Mouse (Mus musculus) intestine, embryonic 16.5 days (tissue): ENCODE results near the gene Fam129b. TPM values are rescaled to one million over a fixed set of nuclear protein-coding genes. Genes with fewer than 3 reads are reported as not detected.

Source experiments
- ATAC-seq: fragments of 200-750 bp; cut with Nextera tagmentation; 2 replicates; pipeline ENCODE4 v1.8.0; 2017; ENCODE audit warnings: moderate TSS enrichment, moderate library complexity
- H3K27ac ChIP-seq: fragments of 300-500 bp; sonication (generic); 2 replicates; pipeline ENCODE4 v1.5.1; 2014; ENCODE audit warnings: mild to moderate bottlenecking, low read length
- H3K27me3 ChIP-seq: fragments of 300-500 bp; sonication (generic); replicated peaks from 2 replicates; pipeline ENCODE4 v1.6.1; 2014; ENCODE audit warnings: low read length, control low read depth, mixed read lengths; ENCODE audit not compliant: control insufficient read depth, insufficient read depth
- H3K36me3 ChIP-seq: fragments of 300-500 bp; sonication (generic); 2 replicates; pipeline ENCODE4 v1.6.1; 2014; ENCODE audit warnings: low read length, control low read depth; ENCODE audit not compliant: control insufficient read depth, insufficient read depth
- H3K4me1 ChIP-seq: fragments of 300-500 bp; sonication (generic); 2 replicates; pipeline ENCODE4 v1.6.1; 2014; ENCODE audit warnings: low read length, control low read depth, mixed read lengths; ENCODE audit not compliant: control insufficient read depth, insufficient read depth
- H3K4me2 ChIP-seq: fragments of 300-500 bp; sonication (generic); 2 replicates; pipeline ENCODE4 v1.6.1; 2014; ENCODE audit warnings: low read depth, low read length, control low read depth
- H3K4me3 ChIP-seq: fragments of 300-500 bp; sonication (generic); 2 replicates; pipeline ENCODE4 v1.5.1; 2014; ENCODE audit warnings: mild to moderate bottlenecking, low read length
- H3K9ac ChIP-seq: fragments of 300-500 bp; sonication (generic); 2 replicates; pipeline ENCODE4 v1.6.1; 2014; ENCODE audit warnings: low read depth, low read length
- H3K9me3 ChIP-seq: fragments of 300-500 bp; sonication (generic); 2 replicates; pipeline ENCODE4 v1.6.1; 2016; ENCODE audit warnings: low read length, control low read depth; ENCODE audit not compliant: control insufficient read depth
- WGBS: fragments of 180-500 bp; shearing (Covaris S2); extraction: QIAGEN DNeasy Blood & Tissue Kit; methylation state at CpG from one replicate; pipeline ENCODE4 v1.1.7; 2014; 5-methylcytosine and 5-hydroxymethylcytosine counted together
- polyA plus RNA-seq: library from polyadenylated mRNA; unstranded; fragments of >200 nt; fragmentation: Nextera tagmentation; extraction: Ambion mirVana; gene quantifications from 2 replicates; pipeline ENCODE4 v1.2.1, GENCODE M21; 2015

Gene Fam129b
- polyA plus RNA-seq, 1 experiment from 2014 or later, result 35.4 TPM

GRCm38 (mm10) chr2:32962062-32962874 lies 86.4 kb downstream of the Fam129b start:
- Histone ChIP-seq H3K27ac (peak overlapping the region; percentile 92), H3K9me3 (no peaks in the 10 kb centered on the region), H3K4me2 (peak overlapping the region; percentile 90), H3K9ac (peak overlapping the region; percentile 95), H3K4me3 (peak overlapping the region; percentile 96), H3K36me3 (peaks cover 17% of the 10 kb centered on the region), H3K4me1 (peaks cover 34% of the 10 kb centered on the region), H3K27me3 (no peaks in the 10 kb centered on the region)
- WGBS, result under 1% methylated on average over 33 of the region's 33 CpGs
- ATAC-seq, result peak; percentile 0; the same call in 1 of the 2 replicates

GRCm38 (mm10) chr2:32962875-32963220 lies 86.9 kb downstream of the Fam129b start:
- peaks cover 17% of the 10 kb centered on the region for H3K36me3 ChIP-seq
- peak overlapping the region; percentile 92 for H3K27ac ChIP-seq
- H3K27me3 ChIP-seq, result no peaks in the 10 kb centered on the region
- peak overlapping the region; percentile 96 for H3K4me3 ChIP-seq
- H3K9ac ChIP-seq, result peak overlapping the region; percentile 95
- H3K4me1 ChIP-seq, result peaks cover 39% of the 10 kb centered on the region
- no peak for ATAC-seq
- peak overlapping the region; percentile 90 for H3K4me2 ChIP-seq
- H3K9me3 ChIP-seq, result no peaks in the 10 kb centered on the region
- WGBS, result 3% methylated on average over 9 of the region's 9 CpGs

- 55% methylated on average over 4 of the region's 4 CpGs for WGBS
- H3K27ac ChIP-seq, result peak overlapping the region; percentile 92; the same call in 1 of the 2 replicates
- H3K4me3 ChIP-seq, result peak overlapping the region; percentile 96
Measured at GRCm38 (mm10) chr2:32963544-32963943, 87.6 kb downstream of the Fam129b start.

GRCm38 (mm10) chr2:32963981-32964380 lies 88.1 kb downstream of the Fam129b start:
- no peak for ATAC-seq
- peak overlapping the region; percentile 54 for H3K27ac ChIP-seq
- no peaks in the 10 kb centered on the region for H3K9me3 ChIP-seq
- 77% methylated on average over 1 of the region's 1 CpGs for WGBS
- H3K4me3 ChIP-seq, result peak overlapping the region; percentile 96
- peaks cover 17% of the 10 kb centered on the region for H3K36me3 ChIP-seq
- H3K27me3 ChIP-seq, result no peaks in the 10 kb centered on the region
- peaks cover 40% of the 10 kb centered on the region for H3K4me1 ChIP-seq
- H3K4me2 ChIP-seq, result peak overlapping the region; percentile 90
- peak overlapping the region; percentile 95; the same call in 1 of the 2 replicates for H3K9ac ChIP-seq

More at GRCm38 (mm10) chr2:32963544-32963943, 87.6 kb downstream of the Fam129b start:
- H3K27me3 ChIP-seq, result no peaks in the 10 kb centered on the region
- H3K4me2 ChIP-seq, result peak overlapping the region; percentile 90
- H3K4me1 ChIP-seq, result peaks cover 40% of the 10 kb centered on the region
- no peak for ATAC-seq
- no peaks in the 10 kb centered on the region for H3K9me3 ChIP-seq
- H3K9ac ChIP-seq, result peak overlapping the region; percentile 95
- peaks cover 17% of the 10 kb centered on the region for H3K36me3 ChIP-seq

- Histone ChIP-seq H3K9me3 (no peaks in the 10 kb centered on the region), H3K27ac (peak overlapping the region; percentile 54), H3K4me1 (peaks cover 40% of the 10 kb centered on the region), H3K36me3 (peaks cover 17% of the 10 kb centered on the region), H3K9ac (peak overlapping the region; percentile 29; the same call in 1 of the 2 replicates), H3K27me3 (no peaks in the 10 kb centered on the region), H3K4me2 (0 out of 2 replicates have a peak overlapping the region, but pooled peaks have one; percentile 90), H3K4me3 (no peak overlapping the region)
- no peak for ATAC-seq
- WGBS, result 33% methylated on average over 10 of the region's 10 CpGs
Measured at GRCm38 (mm10) chr2:32964659-32965457, 88.9 kb downstream of the Fam129b start.

- peaks cover 17% of the 10 kb centered on the region for H3K36me3 ChIP-seq
- H3K4me3 ChIP-seq, result no peak overlapping the region
Measured at GRCm38 (mm10) chr2:32965511-32966183, 89.7 kb downstream of the Fam129b start.

GRCm38 (mm10) chr2:32966184-32966688 lies 90.3 kb downstream of the Fam129b start:
- no peaks in the 10 kb centered on the region for H3K9me3 ChIP-seq
- peak overlapping the region; percentile 82 for H3K4me2 ChIP-seq
- no peak; the same call in 1 of the 2 replicates for ATAC-seq
- peaks cover 17% of the 10 kb centered on the region for H3K36me3 ChIP-seq
- H3K4me3 ChIP-seq, result peak overlapping the region; percentile 58
- H3K9ac ChIP-seq, result peak overlapping the region; percentile 83
- 9% methylated on average over 13 of the region's 13 CpGs for WGBS
- no peaks in the 10 kb centered on the region for H3K27me3 ChIP-seq
- peak overlapping the region; percentile 97 for H3K27ac ChIP-seq
- H3K4me1 ChIP-seq, result peaks cover 33% of the 10 kb centered on the region

More at GRCm38 (mm10) chr2:32965511-32966183, 89.7 kb downstream of the Fam129b start:
- no peaks in the 10 kb centered on the region for H3K9me3 ChIP-seq
- 14% methylated on average over 7 of the region's 7 CpGs for WGBS
- no peak overlapping the region; the same call in 1 of the 2 replicates for H3K9ac ChIP-seq
- H3K4me2 ChIP-seq, result peak overlapping the region; percentile 82; the same call in 1 of the 2 replicates
- peak overlapping the region; percentile 97; the same call in 1 of the 2 replicates for H3K27ac ChIP-seq
- ATAC-seq, result no peak
- peaks cover 37% of the 10 kb centered on the region for H3K4me1 ChIP-seq
- no peaks in the 10 kb centered on the region for H3K27me3 ChIP-seq

- Histone ChIP-seq H3K9ac (peak overlapping the region; percentile 83), H3K4me3 (peak overlapping the region; percentile 58), H3K27me3 (no peaks in the 10 kb centered on the region), H3K36me3 (peaks cover 17% of the 10 kb centered on the region), H3K4me1 (peaks cover 33% of the 10 kb centered on the region), H3K9me3 (no peaks in the 10 kb centered on the region), H3K4me2 (peak overlapping the region; percentile 82), H3K27ac (peak overlapping the region; percentile 97)
- peak; percentile 84 for ATAC-seq
- WGBS, result under 1% methylated on average over 55 of the region's 55 CpGs
Measured at GRCm38 (mm10) chr2:32966689-32967631, 91.0 kb downstream of the Fam129b start.
